Mouse (Mus musculus) heart, embryonic 13.5 days (tissue): ENCODE measurements at regions not wholly inside any gene's neighbourhood (a gene's known extent, or its start where the extent isn't known, plus 50 kb on each side); places are given as distances from the start of the nearest gene placed in this dataset.

Experiments used
- ATAC-seq: fragments of 200-750 bp; cut with Nextera tagmentation; 2 replicates; pipeline ENCODE4 v1.8.0; 2017; ENCODE audit warnings: moderate TSS enrichment; ENCODE audit not compliant: insufficient number of reproducible peaks, low FRiP score, low TSS enrichment; ENCODE audit errors: extremely low read depth
- H3K27ac ChIP-seq: fragments of 300-500 bp; sonication (generic); replicated peaks from 2 replicates; pipeline ENCODE4 v1.5.1; 2015; ENCODE audit warnings: moderate library complexity, mild to moderate bottlenecking, inconsistent platforms
- H3K27me3 ChIP-seq: fragments of 300-500 bp; sonication (generic); replicated peaks from 2 replicates; pipeline ENCODE4 v1.6.1; 2015; ENCODE audit warnings: mild to moderate bottlenecking, inconsistent platforms
- H3K36me3 ChIP-seq: fragments of 300-500 bp; sonication (generic); 2 replicates; pipeline ENCODE4 v1.6.1; 2015; ENCODE audit warnings: mild to moderate bottlenecking, inconsistent platforms
- H3K4me1 ChIP-seq: fragments of 300-500 bp; sonication (generic); 2 replicates; pipeline ENCODE4 v1.6.1; 2015; ENCODE audit warnings: inconsistent platforms
- H3K4me2 ChIP-seq: fragments of 300-500 bp; sonication (generic); 2 replicates; pipeline ENCODE4 v1.6.1; 2015; ENCODE audit warnings: inconsistent platforms, mild to moderate bottlenecking, moderate library complexity
- H3K4me3 ChIP-seq: fragments of 300-500 bp; sonication (generic); 2 replicates; pipeline ENCODE4 v1.5.1; 2015; ENCODE audit warnings: moderate library complexity, mild to moderate bottlenecking, inconsistent platforms
- H3K9ac ChIP-seq: fragments of 300-500 bp; sonication (generic); 2 replicates; pipeline ENCODE4 v1.6.1; 2015; ENCODE audit warnings: inconsistent platforms, mild to moderate bottlenecking, moderate library complexity
- H3K9me3 ChIP-seq: fragments of 300-500 bp; sonication (generic); 2 replicates; pipeline ENCODE4 v1.6.1; 2016; ENCODE audit warnings: inconsistent platforms
- WGBS: fragments of 180-500 bp; shearing (Covaris S2); methylation state at CpG from one replicate; pipeline ENCODE4 v1.1.7; 2015; ENCODE audit warnings: mixed read lengths; 5-methylcytosine and 5-hydroxymethylcytosine counted together

GRCm38 (mm10) chr19:26524583-26524982 is 80.3 kb upstream of the Smarca2 start:
- Histone ChIP-seq H3K4me1 (no peaks in the 10 kb centered on the region), H3K27me3 (0 out of 2 replicates have a peak, but pooled peaks cover 3% of the 10 kb centered on the region), H3K9me3 (no peaks in the 10 kb centered on the region), H3K27ac (no peak overlapping the region), H3K4me3 (no peak overlapping the region), H3K36me3 (no peaks in the 10 kb centered on the region), H3K9ac (no peak overlapping the region), H3K4me2 (no peak overlapping the region)
- ATAC-seq: no peak
- whole genome bisulfite sequencing: 83% methylated on average over 3 of the region's 3 CpGs

GRCm38 (mm10) chr19:26531390-26531789 is 73.5 kb upstream of the Smarca2 start:
- H3K27ac ChIP-seq: no peak overlapping the region
- ATAC-seq: no peak
- H3K9me3 ChIP-seq: no peaks in the 10 kb centered on the region
- H3K4me3 ChIP-seq: no peak overlapping the region
- WGBS: 75% methylated on average over 4 of the region's 4 CpGs
- no peaks in the 10 kb centered on the region for H3K27me3 ChIP-seq
- H3K4me2 ChIP-seq: no peak overlapping the region
- no peak overlapping the region for H3K9ac ChIP-seq
- no peaks in the 10 kb centered on the region for H3K36me3 ChIP-seq
- no peaks in the 10 kb centered on the region for H3K4me1 ChIP-seq

GRCm38 (mm10) chr19:26532509-26532908 is 72.3 kb upstream of the Smarca2 start:
- Histone ChIP-seq H3K4me3 (no peak overlapping the region), H3K9ac (no peak overlapping the region), H3K4me1 (no peaks in the 10 kb centered on the region), H3K27me3 (no peaks in the 10 kb centered on the region), H3K9me3 (no peaks in the 10 kb centered on the region), H3K36me3 (no peaks in the 10 kb centered on the region), H3K27ac (no peak overlapping the region), H3K4me2 (no peak overlapping the region)
- 48% methylated on average over 6 of the region's 6 CpGs for WGBS
- no peak for ATAC-seq

GRCm38 (mm10) chr19:26545671-26546070 is 59.2 kb upstream of the Smarca2 start:
- H3K27me3 ChIP-seq: no peaks in the 10 kb centered on the region
- ATAC-seq: no peak
- 48% methylated on average over 3 of the region's 3 CpGs for WGBS
- H3K4me1 ChIP-seq: peaks cover 4% of the 10 kb centered on the region; the same call in 1 of the 2 replicates
- H3K27ac ChIP-seq: no peak overlapping the region
- 0 out of 2 replicates have a peak, but pooled peaks cover 3% of the 10 kb centered on the region for H3K9me3 ChIP-seq
- H3K36me3 ChIP-seq: no peaks in the 10 kb centered on the region
- no peak overlapping the region for H3K9ac ChIP-seq
- H3K4me3 ChIP-seq: no peak overlapping the region
- H3K4me2 ChIP-seq: no peak overlapping the region

GRCm38 (mm10) chr19:26547522-26547921 is 57.3 kb upstream of the Smarca2 start:
- 79% methylated on average over 6 of the region's 6 CpGs for WGBS
- ATAC-seq: no peak
- no peaks in the 10 kb centered on the region for H3K9me3 ChIP-seq

GRCm38 (mm10) chr19:26548562-26549270 is 56.1 kb upstream of the Smarca2 start:
- no peaks in the 10 kb centered on the region for H3K36me3 ChIP-seq
- no peak overlapping the region for H3K4me3 ChIP-seq
- H3K9me3 ChIP-seq: no peaks in the 10 kb centered on the region
- H3K4me2 ChIP-seq: no peak overlapping the region
- no peak overlapping the region for H3K9ac ChIP-seq
- peaks cover 7% of the 10 kb centered on the region; the same call in 1 of the 2 replicates for H3K4me1 ChIP-seq
- no peaks in the 10 kb centered on the region for H3K27me3 ChIP-seq
- ATAC-seq: no peak
- H3K27ac ChIP-seq: no peak overlapping the region
- WGBS: 69% methylated on average over 14 of the region's 14 CpGs

More at GRCm38 (mm10) chr19:26547522-26547921, 57.3 kb upstream of the Smarca2 start:
- H3K4me2 ChIP-seq: no peak overlapping the region
- H3K4me1 ChIP-seq: peaks cover 4% of the 10 kb centered on the region; the same call in 1 of the 2 replicates
- H3K27me3 ChIP-seq: no peaks in the 10 kb centered on the region
- no peak overlapping the region for H3K27ac ChIP-seq
- H3K9ac ChIP-seq: no peak overlapping the region
- no peaks in the 10 kb centered on the region for H3K36me3 ChIP-seq
- H3K4me3 ChIP-seq: no peak overlapping the region

GRCm38 (mm10) chr19:26550299-26550698 is 54.6 kb upstream of the Smarca2 start:
- Histone ChIP-seq H3K4me2 (no peak overlapping the region), H3K27ac (no peak overlapping the region)
- no peak for ATAC-seq

More at GRCm38 (mm10) chr19:26550299-26550698, 54.6 kb upstream of the Smarca2 start:
- H3K27me3 ChIP-seq: no peaks in the 10 kb centered on the region
- WGBS: 51% methylated on average over 5 of the region's 5 CpGs
- no peak overlapping the region for H3K4me3 ChIP-seq
- H3K9ac ChIP-seq: no peak overlapping the region
- no peaks in the 10 kb centered on the region for H3K36me3 ChIP-seq
- H3K9me3 ChIP-seq: no peaks in the 10 kb centered on the region
- H3K4me1 ChIP-seq: peaks cover 9% of the 10 kb centered on the region; the same call in 1 of the 2 replicates
